Mouse (Mus musculus) urinary bladder, adult 18-20 months (tissue): ENCODE data around the gene Notch1.

Experiments
- DNase-seq, 2 experiments: peaks; one replicate each; pipeline ENCODE4 v3.0.0; 2022; ENCODE audit warnings: low spot score in 2 of 2, mixed read lengths in 2 of 2

Gene Notch1

DNA sequence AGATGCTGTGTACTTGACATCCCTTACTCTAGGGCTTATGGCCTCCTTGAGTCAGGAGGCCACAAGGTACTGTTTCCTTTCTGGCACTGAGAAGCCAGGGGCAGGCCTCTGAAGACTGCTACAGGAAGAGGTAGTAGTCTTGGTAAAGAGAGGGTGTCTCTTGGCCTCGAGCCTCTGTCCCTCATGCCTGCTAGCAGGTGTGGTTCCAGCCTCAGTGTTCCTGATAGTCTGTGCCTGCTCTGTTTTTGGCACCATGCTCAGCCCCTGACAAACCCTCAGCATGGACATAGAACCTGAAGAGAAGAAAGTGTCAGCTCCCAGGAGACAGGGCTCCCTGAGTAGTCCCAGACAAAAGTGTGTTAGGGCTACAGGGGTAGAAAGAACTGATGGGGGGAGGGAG, 69.0 kb downstream of the Notch1 start:
- DNase-seq, result no peak

DNA sequence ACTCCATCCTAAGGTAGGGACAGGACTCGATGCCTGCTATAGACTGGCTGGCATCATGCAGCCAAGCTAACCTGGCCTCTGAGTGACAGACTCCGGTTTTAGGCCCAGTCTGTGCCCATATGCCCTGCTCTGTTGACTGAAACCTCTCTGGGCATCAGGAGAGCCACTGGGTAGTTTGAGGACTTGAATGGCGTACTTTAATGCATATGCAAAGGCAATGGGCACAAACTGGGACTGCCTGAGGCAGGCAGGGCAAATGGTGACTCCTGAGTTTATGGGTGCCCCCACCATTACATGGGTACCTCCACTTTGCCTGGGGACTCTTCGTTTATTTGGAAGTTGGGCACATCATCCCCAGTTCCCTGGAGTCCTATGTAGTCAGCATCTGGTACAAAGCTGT, 69.8 kb downstream of the Notch1 start:
- no peak for DNase-seq

DNA sequence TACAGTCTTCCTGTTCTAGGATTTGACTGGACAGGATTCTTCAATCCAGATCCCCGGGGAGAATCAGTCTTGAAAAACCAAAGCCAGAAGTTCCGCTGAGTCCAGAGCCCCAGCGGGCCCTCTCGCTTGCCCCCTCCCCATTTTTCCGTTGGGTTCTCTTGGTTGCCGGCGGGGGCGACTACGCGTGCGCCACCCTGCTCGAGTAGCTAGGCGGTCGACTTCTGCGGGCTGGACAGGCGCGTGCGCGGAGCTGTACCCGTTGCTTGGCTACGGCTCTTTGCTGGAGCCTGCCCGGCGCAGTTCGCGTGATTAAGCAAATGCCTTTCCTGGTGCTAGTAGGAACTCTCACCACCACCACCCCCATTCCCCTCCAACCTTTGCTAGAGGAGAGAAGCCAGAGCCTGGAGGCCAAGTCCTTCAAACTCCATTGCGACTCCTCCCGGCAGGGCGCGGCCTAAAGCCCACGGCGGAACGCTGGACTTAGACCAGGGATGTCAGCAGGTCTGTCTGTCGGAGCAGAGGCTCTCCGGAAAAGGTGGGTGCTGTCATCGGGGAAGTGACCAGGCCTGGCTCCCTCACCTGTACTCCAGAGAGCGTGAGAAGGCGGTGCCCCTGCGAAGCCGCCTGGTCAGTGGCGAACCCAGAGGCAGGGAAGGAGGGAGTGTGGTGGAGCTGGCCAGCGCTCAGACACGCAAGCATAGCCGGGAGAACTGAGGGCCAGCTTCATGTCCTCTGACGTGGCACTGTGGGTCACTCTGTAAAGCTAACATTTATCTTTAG, 70.6 kb downstream of the Notch1 start:
- DNase-seq, result peak; percentile 92 to 96

DNA sequence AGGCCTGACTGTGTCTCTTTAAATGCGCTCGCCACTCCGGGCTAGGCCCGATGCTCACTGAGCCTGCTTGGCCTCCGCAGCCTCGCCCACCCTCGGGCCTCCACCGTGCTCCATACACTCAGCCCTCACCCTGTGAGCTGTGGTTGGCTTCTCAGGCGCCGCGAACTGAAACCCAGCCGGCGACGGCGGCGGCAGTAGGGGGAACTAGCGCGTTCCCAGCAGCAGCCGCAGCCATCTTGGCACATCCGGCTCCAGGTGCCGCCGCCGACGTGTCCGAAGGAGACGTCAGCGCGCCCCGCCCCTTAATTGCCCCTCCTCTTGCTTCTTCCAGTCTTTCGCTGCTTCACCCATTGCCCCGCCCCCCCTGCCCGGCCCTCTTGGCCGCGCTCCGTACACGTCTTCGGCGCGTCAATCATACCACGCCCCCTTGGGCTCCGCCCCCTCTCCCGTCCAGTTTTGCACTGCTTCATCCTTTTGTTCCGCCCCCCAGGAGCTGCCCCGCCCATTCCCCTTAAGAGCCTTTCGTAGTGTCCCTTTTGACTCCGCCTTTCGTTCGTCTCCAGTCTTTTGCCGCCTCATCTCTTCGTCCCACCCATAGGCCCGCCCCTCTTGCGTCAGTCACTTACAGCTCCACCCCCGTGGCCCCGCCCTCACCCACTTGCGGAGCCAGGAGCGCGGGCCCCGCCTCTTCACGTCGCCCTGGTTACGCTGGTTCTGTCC, 71.4 kb downstream of the Notch1 start, which contains the start of gene Sec16a:
TSS of gene Sec16a (minus strand) at position 271 of the 720 bp plus-strand sequence.
- DNase-seq, result peak; percentile 99 to 100

DNA sequence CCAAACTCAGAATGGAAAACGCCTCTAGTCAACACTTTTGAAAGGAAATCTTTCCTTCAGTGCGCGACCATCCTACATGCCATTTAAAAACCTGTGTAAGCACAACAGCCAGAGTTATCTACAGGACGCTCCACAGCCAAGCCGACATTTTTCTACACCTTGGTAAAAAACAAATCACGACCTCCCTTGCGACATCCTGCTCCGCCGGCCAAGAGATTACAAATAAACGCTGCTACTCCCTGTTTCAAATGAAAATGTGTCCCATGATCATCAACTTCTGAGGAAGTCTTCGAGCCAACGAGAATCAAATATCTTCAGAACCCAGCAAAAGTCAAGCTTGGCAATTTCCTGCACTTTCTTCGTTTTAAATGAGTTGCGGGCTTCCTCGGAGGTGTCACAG, 72.1 kb downstream of the Notch1 start:
- DNase-seq, result no peak

DNA sequence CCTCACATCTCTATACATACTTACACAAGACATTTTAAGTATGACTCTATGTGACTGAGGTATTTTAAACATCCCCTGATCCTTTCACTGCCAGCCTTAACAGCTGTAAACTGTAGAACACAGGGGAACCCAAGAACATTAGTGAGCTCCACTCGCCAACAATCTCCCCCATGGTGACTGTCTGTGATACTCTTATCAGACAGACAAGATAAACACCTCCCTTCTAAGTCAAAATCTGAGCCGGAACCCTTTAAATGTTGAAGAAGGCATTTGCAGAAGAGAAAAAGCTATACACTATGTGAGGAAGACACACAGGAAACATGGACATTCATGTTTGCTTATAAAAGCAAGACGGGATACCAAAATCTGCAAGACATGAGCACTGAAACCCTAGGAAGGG, 72.6 kb downstream of the Notch1 start:
- no peak for DNase-seq

DNA sequence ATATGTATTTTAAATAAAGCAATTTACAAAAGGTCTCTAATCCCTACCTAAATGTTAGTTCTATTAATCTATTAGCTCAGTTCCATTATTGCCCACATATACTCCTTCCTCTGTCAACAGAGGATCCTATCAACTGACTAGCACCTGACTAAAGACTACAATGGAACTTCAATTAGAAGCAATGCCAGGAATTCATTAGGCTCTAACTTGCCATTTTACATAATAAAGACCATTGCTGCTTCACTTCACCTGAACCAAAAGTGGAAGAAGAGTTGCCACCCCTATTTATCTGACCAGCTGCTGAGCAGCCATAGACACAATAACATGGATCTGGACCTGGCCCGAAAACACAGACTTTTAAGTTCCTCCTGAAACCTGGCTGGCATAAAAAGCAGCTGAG, 73.6 kb downstream of the Notch1 start:
- no peak for DNase-seq

DNA sequence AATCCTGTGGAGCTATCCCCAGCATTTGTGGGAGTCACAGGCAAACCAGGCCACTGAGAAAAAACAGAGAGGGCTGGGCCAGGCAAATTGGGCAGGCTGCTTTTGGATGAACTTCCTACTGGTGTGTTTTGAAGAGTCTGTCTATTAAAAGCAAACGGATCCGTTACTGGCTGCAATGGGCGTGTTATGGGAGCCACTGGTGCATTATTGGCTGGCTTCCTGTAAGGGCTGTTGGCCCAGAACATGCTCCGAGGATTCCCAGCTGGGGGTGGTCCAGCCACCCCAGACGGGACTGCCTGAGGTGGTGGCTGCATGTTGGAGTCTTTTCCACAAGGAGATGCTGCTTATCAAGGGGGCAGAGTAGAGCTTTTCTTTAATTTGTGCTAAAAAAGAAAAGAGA, 74.8 kb downstream of the Notch1 start:
- no peak for DNase-seq

DNA sequence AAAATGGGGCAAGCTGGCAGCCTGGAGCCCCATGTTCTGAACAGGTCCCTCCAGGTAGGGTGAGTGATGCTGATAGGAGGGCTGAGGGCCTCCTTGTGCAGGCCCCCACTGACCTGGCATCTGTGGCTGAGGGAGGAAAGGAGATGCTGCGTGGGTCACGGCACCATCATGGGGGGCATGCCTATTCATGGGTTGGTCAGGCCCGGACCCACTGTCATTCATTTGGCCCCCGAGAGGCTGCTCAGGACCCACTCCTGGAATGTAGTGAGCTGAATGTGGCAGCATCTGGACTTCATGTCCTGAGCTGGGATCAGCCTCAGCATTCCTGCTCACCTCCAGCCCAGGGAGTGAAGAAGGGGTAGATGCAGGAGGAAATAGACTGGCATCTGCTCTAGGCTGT, 75.2 kb downstream of the Notch1 start:
- DNase-seq, result no peak

DNA sequence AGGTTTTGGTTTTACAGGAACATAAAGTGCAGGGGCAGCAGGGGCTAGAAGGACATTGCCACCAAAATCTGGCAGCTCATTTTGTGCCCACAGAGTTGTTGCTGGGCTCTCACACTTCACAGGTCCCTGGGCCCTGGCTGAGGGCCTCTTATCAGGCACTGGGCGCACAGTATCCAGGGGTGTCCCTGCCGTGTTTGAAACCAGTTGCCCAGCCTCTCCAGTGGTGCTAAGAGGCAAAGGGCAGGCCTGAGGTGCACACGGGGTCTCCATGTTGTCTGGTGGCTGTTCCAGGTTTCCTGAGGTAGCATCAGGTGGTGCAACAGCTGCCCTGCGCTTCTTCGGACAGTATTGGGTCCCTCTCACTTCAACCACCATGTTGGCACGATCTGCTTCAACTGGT, 76.8 kb downstream of the Notch1 start:
- DNase-seq, result no peak

DNA sequence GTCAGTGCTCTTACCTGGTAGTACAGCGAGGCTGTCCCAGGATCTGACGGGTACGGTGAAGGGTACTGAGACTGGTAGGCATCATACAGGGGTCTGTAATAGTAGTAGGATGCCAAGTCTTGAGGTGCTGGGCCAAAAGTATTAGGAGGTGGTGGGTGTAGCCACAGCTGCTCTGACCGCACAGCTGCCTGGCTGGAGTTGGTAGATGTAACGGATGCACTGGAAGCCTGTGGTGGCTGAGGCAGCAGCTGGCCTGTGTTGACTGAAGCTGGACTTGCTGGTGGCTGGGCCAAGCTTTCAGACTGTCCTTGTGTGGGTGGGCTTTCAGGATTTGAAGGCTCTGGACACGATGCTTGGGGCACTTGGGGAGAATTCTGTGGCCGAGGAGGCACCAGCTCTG, 78.1 kb downstream of the Notch1 start:
- no peak for DNase-seq

DNA sequence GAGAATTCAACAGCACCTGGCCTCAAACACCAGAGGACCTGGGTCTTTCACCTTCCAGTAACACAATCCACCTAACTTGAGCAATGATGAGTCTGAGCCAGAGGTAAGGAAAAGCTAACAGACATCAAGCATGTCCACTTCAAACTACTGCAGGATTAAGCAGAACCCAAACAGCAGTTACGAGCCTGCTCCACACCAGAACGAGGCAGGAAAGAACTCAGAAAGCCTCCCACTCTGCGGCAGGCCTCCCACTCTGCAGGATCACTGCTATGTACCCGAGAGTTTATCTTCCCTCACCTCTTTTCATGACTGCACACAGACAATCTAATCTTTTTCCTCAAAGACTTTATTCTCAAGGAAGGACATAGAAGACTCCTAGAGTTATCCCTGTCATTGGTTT, 79.2 kb downstream of the Notch1 start:
- DNase-seq, result no peak

DNA sequence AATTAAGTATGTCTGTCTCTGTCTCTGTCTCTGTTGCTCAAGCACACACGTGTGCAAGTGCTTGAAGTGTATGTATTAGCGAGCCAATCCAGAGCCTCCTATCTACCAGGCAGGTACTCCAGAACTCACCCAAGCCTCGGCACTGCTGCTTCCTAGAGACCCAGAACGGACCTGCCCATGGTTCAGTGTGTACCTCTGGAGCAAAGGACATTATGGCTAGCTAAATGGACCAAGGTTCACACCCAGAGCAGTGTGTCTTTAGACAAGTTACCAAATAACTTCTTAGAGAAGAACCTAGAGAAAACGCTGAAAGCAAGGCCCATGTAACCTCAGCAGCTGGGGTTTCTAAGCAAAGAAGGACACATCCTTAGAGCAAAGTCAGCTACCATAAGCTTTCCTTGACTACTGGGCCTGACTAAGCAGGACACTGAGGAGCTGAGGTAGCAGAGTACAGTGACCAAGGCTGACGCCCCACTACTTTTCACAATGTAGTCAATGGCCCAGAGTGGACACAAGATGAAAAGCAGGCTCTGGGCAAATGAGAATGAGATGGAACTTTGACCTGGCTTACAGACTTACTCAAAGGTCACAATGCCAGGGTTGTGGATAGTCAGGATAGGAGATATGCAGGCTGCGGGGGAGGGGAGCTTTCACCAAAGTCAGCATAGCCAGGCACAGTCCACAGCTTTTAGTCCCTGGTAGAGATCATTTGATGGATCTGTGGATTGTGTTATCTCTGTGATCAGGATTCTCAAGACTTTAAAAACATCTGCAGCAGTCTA, 81.5 kb downstream of the Notch1 start:
- no peak for DNase-seq

DNA sequence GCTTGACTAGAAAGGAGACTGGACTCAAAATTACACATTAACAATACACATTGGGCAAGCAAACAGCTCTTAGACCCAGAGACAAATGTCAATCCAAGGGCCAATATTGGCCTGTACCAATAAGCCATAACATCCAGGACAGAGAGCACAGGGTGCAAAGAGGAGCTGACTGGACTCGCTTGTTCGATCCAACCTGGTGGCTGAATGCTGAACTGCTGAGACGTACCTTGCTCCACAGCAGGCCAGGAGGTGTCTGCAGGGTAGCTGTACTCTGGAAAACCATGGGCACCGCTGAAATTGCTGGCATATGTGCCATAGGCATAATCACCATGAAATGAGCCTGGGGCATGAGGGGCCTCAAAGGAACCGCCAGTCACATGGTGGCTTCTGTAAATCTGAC, 86.6 kb downstream of the Notch1 start:
- DNase-seq, result no peak

DNA sequence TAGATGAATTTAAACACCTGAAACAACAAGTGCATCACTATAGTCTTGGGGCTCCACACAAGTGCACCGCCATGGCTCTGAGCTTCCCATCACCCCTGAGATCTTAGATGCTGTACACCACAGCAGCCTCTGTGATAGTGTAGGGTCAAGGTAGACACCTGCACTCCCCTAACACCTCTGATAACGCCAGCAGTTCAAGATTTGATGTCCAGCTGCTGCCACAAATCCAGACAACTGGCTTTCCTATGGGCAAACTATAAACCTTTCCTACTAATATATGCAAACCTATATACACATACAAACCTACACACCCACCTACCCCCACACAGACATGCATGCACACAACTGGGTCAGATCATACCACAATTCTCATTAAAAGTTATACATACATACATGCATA, 91.9 kb downstream of the Notch1 start:
- DNase-seq, result no peak

DNA sequence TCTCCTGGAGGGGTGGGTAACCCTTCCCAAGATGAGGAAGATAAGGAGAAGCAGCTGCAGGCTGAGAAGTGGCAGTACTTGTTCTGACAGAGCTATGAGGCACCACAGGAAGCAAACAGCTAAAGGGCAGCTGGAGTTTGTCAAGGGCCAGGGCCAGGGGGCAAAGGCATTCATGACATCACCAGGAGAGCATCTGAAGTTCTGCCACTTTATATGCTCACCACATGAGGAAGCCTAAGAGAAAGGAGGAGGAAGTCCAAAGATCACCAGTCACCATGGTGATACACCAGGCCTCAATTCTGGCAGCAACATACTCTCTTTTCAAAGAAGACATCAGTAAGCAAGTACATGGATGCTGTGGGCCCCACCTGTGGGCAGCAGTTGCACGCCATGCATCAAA, 93.4 kb downstream of the Notch1 start:
- DNase-seq, result no peak

DNA sequence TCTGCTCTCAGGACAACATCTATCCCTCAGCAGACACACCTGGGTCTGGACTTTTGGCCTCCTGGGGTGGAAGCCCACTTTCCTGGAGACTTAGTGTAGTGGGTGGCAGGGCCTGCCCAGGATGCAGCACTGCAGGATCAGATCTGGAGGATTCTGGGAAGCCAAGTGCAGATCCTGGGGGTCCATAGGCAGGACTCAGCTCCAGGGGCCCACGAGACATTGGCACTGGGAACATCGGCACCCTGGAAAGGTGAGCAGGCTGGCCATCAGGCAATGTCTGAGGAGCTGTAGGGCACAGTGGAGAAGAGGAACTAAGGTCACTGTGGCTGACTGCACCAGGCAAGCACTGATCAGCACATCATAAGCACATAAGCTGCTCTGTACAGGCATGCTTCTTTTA, 94.5 kb downstream of the Notch1 start:
- DNase-seq, result no peak

DNA sequence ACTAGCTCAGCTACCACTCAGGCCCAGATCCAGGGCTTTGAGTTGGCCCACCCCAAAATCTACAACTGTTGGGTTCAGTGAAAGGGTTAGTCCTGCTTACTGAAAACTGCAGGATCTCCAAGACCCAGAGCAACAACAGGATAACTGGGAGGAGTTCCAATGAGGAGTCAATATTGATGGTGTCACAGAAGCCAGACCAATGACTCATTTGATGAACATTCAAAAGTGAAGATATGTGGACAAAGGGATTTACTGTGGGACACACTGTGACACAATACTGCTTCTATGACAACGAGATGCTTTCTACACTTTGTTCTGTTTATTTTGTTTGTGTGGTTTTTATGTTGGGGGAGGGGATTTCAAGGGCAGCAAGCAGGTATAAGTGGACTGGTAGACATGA, 98.3 kb downstream of the Notch1 start:
- no peak for DNase-seq

DNA sequence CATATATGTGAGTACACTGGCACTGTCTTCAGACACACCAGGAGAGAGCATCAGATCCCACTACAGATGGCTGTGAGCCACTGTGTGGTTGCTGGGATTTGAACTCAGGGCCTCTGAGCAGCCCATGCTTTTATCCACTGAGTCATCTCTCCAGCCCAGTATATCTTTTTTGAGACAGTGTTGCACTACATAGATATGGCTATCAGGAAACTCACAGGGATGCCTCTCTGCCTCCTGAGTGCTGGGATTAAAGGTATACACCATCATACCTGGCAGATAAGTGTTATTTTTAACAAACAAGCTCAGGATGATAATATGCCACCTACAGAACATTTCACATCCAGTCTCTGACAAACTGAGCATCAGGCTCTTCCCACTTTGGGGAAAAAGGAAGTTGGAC, 99.4 kb downstream of the Notch1 start:
- no peak for DNase-seq

DNA sequence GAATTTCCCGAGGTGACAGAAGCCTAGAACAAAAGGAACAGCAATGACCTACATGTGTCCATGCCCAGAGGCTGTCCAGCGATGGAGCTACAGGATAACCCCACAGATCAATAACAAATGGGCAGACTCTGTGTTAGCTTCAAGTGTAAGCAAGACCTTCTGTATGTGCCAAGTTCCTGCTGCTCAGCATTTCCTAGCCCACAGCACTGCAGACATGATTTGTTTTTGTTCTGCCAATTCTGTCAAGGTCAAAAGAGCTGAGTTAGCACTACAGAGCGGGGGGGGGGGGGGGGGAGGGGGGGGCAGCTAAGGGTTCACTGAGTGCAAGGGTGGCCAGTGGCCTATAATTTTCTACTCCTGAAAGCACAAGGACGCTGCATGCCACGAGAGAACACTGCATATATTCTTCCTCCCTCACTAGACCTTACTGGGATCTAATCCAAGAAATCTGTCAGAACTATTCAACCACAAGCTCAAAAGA, 105.5 kb downstream of the Notch1 start:
- no peak for DNase-seq

DNA sequence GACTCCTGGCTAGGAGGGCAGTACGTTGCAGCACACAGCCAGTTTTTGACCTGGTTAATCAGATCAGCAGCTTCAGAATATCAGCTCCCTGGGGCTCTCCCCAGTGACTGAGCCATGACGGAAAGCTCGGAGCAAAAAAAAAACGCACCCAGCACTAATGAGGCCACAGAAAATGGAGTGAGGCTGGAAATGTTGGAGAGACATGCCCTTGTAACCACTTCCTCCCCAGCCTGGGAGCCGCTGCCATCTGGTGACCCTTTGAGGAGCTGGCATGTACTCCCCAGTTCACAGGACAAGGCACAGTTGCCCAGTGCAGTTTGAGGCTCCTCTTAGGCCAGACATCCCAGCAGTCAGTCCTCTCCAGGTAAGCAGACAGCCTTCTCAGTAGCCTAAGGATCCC, 106.4 kb downstream of the Notch1 start:
- no peak for DNase-seq

DNA sequence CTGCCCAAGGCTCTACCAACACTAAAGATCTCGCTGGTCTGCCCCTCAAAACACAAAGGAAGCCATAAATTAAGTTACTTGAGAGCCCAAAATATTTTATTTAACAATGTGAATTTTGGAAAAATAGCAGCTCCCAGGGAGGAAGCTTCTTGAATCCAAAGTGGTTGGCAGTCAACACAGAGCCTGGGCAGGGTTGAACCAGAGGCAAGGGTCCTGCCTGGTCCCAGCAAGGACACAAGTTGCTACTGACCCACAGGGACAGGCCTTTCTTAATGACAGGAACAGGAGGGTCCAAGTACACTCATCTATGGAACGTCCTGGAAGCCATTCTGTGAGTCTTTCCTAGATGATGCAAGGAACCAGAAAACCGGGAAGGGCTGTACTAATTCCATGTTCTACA, 107.1 kb downstream of the Notch1 start:
- no peak for DNase-seq
